Mouse (Mus musculus): ENCODE data around the gene Limch1.

Limch1 gene

GRCm38 (mm10) chr5:66967147-66967546 lies 221.5 kb downstream of the Limch1 start:
- H3K9me3 ChIP-seq (ENCODE audit: low read length): no peaks in the 10 kb centered on the region
- H3K4me1 ChIP-seq (replicated peaks; ENCODE audit: low read depth, low read length): no peaks in the 10 kb centered on the region
- H3K27me3 ChIP-seq (ENCODE audit: insufficient read depth, low read length): no peaks in the 10 kb centered on the region
- H3K36me3 ChIP-seq (ENCODE audit: insufficient read depth, low read length): no peaks in the 10 kb centered on the region
- TF ChIP-seq CTCF (conservative IDR thresholded peaks at IDR 0.05; ENCODE audit: low read length): no peak
- no peak for TF ChIP-seq POU5F1 (IDR thresholded peaks at IDR 0.05; ENCODE audit: borderline replicate concordance, low read length)
- TF ChIP-seq NANOG (IDR thresholded peaks at IDR 0.05; ENCODE audit: borderline replicate concordance, low read length): no peak
- no peak overlapping the region for H3K4me3 ChIP-seq (replicated peaks; ENCODE audit: low read length)

- no peaks in the 10 kb centered on the region for H3K27me3 ChIP-seq (ENCODE audit: insufficient read depth, low read length)
These were observed 222.0 kb downstream of the Limch1 start for GRCm38 (mm10) chr5:66967646-66968045.

GRCm38 (mm10) chr5:66968059-66968833 lies 222.6 kb downstream of the Limch1 start:
- Histone ChIP-seq H3K27me3 (ENCODE audit: insufficient read depth, low read length) (no peaks in the 10 kb centered on the region), H3K9me3 (ENCODE audit: low read length) (no peaks in the 10 kb centered on the region), H3K36me3 (ENCODE audit: insufficient read depth, low read length) (no peaks in the 10 kb centered on the region), H3K4me3 (replicated peaks; ENCODE audit: low read length) (no peak overlapping the region), H3K4me1 (replicated peaks; ENCODE audit: low read depth, low read length) (no peaks in the 10 kb centered on the region)
- TF ChIP-seq NANOG (IDR thresholded peaks at IDR 0.05; ENCODE audit: borderline replicate concordance, low read length): no peak
- TF ChIP-seq POU5F1 (IDR thresholded peaks at IDR 0.05; ENCODE audit: borderline replicate concordance, low read length): no peak
- TF ChIP-seq CTCF (conservative IDR thresholded peaks at IDR 0.05; ENCODE audit: low read length): no peak

More at GRCm38 (mm10) chr5:66967646-66968045, 222.0 kb downstream of the Limch1 start:
- Histone ChIP-seq H3K4me3 (replicated peaks; ENCODE audit: low read length) (no peak overlapping the region), H3K4me1 (replicated peaks; ENCODE audit: low read depth, low read length) (no peaks in the 10 kb centered on the region), H3K36me3 (ENCODE audit: insufficient read depth, low read length) (no peaks in the 10 kb centered on the region), H3K9me3 (ENCODE audit: low read length) (no peaks in the 10 kb centered on the region)
- no peak for TF ChIP-seq NANOG (IDR thresholded peaks at IDR 0.05; ENCODE audit: borderline replicate concordance, low read length)
- no peak for TF ChIP-seq CTCF (conservative IDR thresholded peaks at IDR 0.05; ENCODE audit: low read length)
- no peak for TF ChIP-seq POU5F1 (IDR thresholded peaks at IDR 0.05; ENCODE audit: borderline replicate concordance, low read length)

- Histone ChIP-seq H3K9me3 (ENCODE audit: low read length) (no peaks in the 10 kb centered on the region), H3K4me3 (replicated peaks; ENCODE audit: low read length) (no peak overlapping the region), H3K36me3 (ENCODE audit: insufficient read depth, low read length) (no peaks in the 10 kb centered on the region), H3K4me1 (replicated peaks; ENCODE audit: low read depth, low read length) (no peaks in the 10 kb centered on the region), H3K27me3 (ENCODE audit: insufficient read depth, low read length) (no peaks in the 10 kb centered on the region)
- TF ChIP-seq NANOG (IDR thresholded peaks at IDR 0.05; ENCODE audit: borderline replicate concordance, low read length): no peak
- TF ChIP-seq POU5F1 (IDR thresholded peaks at IDR 0.05; ENCODE audit: borderline replicate concordance, low read length): no peak
- no peak for TF ChIP-seq CTCF (conservative IDR thresholded peaks at IDR 0.05; ENCODE audit: low read length)
These were observed 223.5 kb downstream of the Limch1 start for GRCm38 (mm10) chr5:66968925-66969711.

GRCm38 (mm10) chr5:66975621-66976020 lies 230.0 kb downstream of the Limch1 start:
- Histone ChIP-seq H3K36me3 (ENCODE audit: insufficient read depth, low read length) (no peaks in the 10 kb centered on the region), H3K4me3 (replicated peaks; ENCODE audit: low read length) (no peak overlapping the region), H3K9me3 (ENCODE audit: low read length) (no peaks in the 10 kb centered on the region), H3K27me3 (ENCODE audit: insufficient read depth, low read length) (peaks cover 2% of the 10 kb centered on the region; the same call in 1 of the 2 replicates), H3K4me1 (replicated peaks; ENCODE audit: low read depth, low read length) (no peaks in the 10 kb centered on the region)
- TF ChIP-seq POU5F1 (IDR thresholded peaks at IDR 0.05; ENCODE audit: borderline replicate concordance, low read length): no peak

- no peak for TF ChIP-seq POU5F1 (IDR thresholded peaks at IDR 0.05; ENCODE audit: borderline replicate concordance, low read length)
- H3K4me1 ChIP-seq (replicated peaks; ENCODE audit: low read depth, low read length): peaks cover 5% of the 10 kb centered on the region; the same call in 1 of the 2 replicates
- H3K9me3 ChIP-seq (ENCODE audit: low read length): no peaks in the 10 kb centered on the region
- H3K36me3 ChIP-seq (ENCODE audit: insufficient read depth, low read length): no peaks in the 10 kb centered on the region
- H3K4me3 ChIP-seq (replicated peaks; ENCODE audit: low read length): no peak overlapping the region
- H3K27me3 ChIP-seq (ENCODE audit: insufficient read depth, low read length): no peaks in the 10 kb centered on the region
These were observed 233.9 kb downstream of the Limch1 start for GRCm38 (mm10) chr5:66979332-66980218.

GRCm38 (mm10) chr5:66980862-66981261 lies 235.2 kb downstream of the Limch1 start:
- Histone ChIP-seq H3K9me3 (ENCODE audit: low read length) (no peaks in the 10 kb centered on the region), H3K4me3 (replicated peaks; ENCODE audit: low read length) (no peak overlapping the region), H3K36me3 (ENCODE audit: insufficient read depth, low read length) (no peaks in the 10 kb centered on the region), H3K27me3 (ENCODE audit: insufficient read depth, low read length) (no peaks in the 10 kb centered on the region), H3K4me1 (replicated peaks; ENCODE audit: low read depth, low read length) (peaks cover 5% of the 10 kb centered on the region; the same call in 1 of the 2 replicates)
- TF ChIP-seq CTCF (conservative IDR thresholded peaks at IDR 0.05; ENCODE audit: low read length) (no peak), POU5F1 (IDR thresholded peaks at IDR 0.05; ENCODE audit: borderline replicate concordance, low read length) (no peak), NANOG (IDR thresholded peaks at IDR 0.05; ENCODE audit: borderline replicate concordance, low read length) (no peak)

- H3K4me3 ChIP-seq (replicated peaks; ENCODE audit: low read length): no peak overlapping the region
- no peak for TF ChIP-seq CTCF (conservative IDR thresholded peaks at IDR 0.05; ENCODE audit: low read length)
- TF ChIP-seq POU5F1 (IDR thresholded peaks at IDR 0.05; ENCODE audit: borderline replicate concordance, low read length): no peak
- no peak for TF ChIP-seq NANOG (IDR thresholded peaks at IDR 0.05; ENCODE audit: borderline replicate concordance, low read length)
These were observed 237.5 kb downstream of the Limch1 start for GRCm38 (mm10) chr5:66983104-66983503.

More at GRCm38 (mm10) chr5:66983104-66983503, 237.5 kb downstream of the Limch1 start:
- Histone ChIP-seq H3K36me3 (ENCODE audit: insufficient read depth, low read length) (no peaks in the 10 kb centered on the region), H3K4me1 (replicated peaks; ENCODE audit: low read depth, low read length) (peaks cover 17% of the 10 kb centered on the region), H3K9me3 (ENCODE audit: low read length) (no peaks in the 10 kb centered on the region), H3K27me3 (ENCODE audit: insufficient read depth, low read length) (peaks cover 9% of the 10 kb centered on the region; the same call in 1 of the 2 replicates)
